In the genomic region with DNA sequence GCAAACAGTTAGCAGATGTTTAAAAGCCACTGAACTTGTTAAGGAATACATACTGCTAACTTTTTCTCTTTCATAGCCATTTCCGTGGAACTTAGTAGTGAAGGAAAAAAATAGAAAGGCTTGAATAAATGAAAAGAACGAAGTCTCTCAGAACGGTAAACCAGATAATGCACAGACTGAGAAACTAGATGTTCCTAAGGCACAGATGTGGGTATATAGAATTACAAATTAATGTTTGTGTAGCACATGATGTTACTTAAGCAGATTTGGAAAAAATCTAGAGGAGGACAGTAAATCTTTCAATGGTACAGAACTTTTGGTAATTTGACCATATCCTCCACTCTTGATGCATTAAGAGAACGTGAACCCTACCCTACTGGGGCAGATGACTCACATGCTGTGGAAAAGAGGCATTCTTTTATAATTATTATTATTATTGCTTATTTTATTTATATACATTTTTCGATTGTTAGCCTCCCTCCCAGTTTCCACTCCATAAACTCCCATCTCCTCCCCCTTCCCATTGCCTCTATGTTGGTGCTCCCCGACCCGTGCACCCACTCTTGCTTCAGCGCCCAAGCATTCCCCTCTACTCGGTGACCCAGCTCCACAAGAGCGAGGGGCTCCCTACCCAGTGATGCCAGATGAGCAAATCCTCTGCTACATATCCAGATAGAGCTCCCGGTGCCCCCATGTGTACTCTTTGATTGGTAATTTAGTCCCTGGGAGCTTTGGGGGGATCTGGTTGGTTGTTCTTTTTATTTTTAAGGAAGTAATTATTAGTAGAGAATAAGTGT, we compare ENCODE assay signal across 21 mouse cellular contexts.
DNase-seq lines count a peak whose midpoint lies in the region; ATAC-seq and TF ChIP-seq lines count a peak whose summit lies in the region.
"Had no signal": no experiment of that assay in that cellular context is flagged by ENCODE, and none has a peak within 500 bp of the region (broad histone marks: within the 10 kb centered on the region; RNA-seq: fewer than 3 reads in every experiment).

No protein-coding gene starts in this region.

- no peak overlapping the region for H3K4me3 ChIP-seq in kidney, embryonic 15.5 days (replicated peaks)
- no peak overlapping the region for H3K4me3 ChIP-seq in kidney, postnatal 0 days (replicated peaks; ENCODE audit: low read depth, low read length)
- H3K4me3 ChIP-seq: embryonic facial prominence, embryonic 13.5 days; embryonic facial prominence, embryonic 15.5 days; erythroblast, embryonic 14.5 days; forebrain, embryonic 10.5 days; forebrain, embryonic 12.5 days had no signal

- no peak for TF ChIP-seq CTCF in kidney, postnatal 0 days (IDR thresholded peaks at IDR 0.05; ENCODE audit: low read depth)

- H3K4me2 ChIP-seq in kidney, embryonic 15.5 days = no peak overlapping the region
- no peak overlapping the region for H3K4me2 ChIP-seq in kidney, postnatal 0 days (ENCODE audit: low read length)
- H3K4me2 ChIP-seq: embryonic facial prominence, embryonic 13.5 days; embryonic facial prominence, embryonic 15.5 days; forebrain, embryonic 12.5 days had no signal

- WGBS in kidney, embryonic 15.5 days = 49% methylated on average over 11 of the region's 11 CpGs
- 48% methylated on average over 11 of the region's 11 CpGs for WGBS in kidney, postnatal 0 days

- H3K9ac ChIP-seq in kidney, embryonic 15.5 days = no peak overlapping the region
- H3K9ac ChIP-seq in kidney, postnatal 0 days (ENCODE audit: low read depth, low read length) = no peak overlapping the region
- H3K9ac ChIP-seq: embryonic facial prominence, embryonic 13.5 days; embryonic facial prominence, embryonic 15.5 days; forebrain, embryonic 12.5 days had no signal

- no peaks in the 10 kb centered on the region for H3K4me1 ChIP-seq in kidney, embryonic 15.5 days
- H3K4me1 ChIP-seq in kidney, postnatal 0 days (replicated peaks; ENCODE audit: insufficient read depth, low read length) = no peaks in the 10 kb centered on the region
- H3K4me1 ChIP-seq: embryonic facial prominence, embryonic 13.5 days; embryonic facial prominence, embryonic 15.5 days; forebrain, embryonic 10.5 days; forebrain, embryonic 12.5 days had no signal

- H3K27me3 ChIP-seq in kidney, embryonic 15.5 days = no peaks in the 10 kb centered on the region
- no peaks in the 10 kb centered on the region for H3K27me3 ChIP-seq in kidney, postnatal 0 days (ENCODE audit: insufficient read depth, low read length)
- H3K27me3 ChIP-seq: embryonic facial prominence, embryonic 13.5 days; embryonic facial prominence, embryonic 15.5 days; forebrain, embryonic 12.5 days had no signal

- no peaks in the 10 kb centered on the region for H3K36me3 ChIP-seq in kidney, embryonic 15.5 days
- H3K36me3 ChIP-seq in kidney, postnatal 0 days (ENCODE audit: insufficient read depth, low read length) = no peaks in the 10 kb centered on the region
- H3K36me3 ChIP-seq: embryonic facial prominence, embryonic 13.5 days; embryonic facial prominence, embryonic 15.5 days; forebrain, embryonic 10.5 days; forebrain, embryonic 12.5 days had no signal

- DNase-seq in kidney, postnatal 36 days = no peak
- DNase-seq in kidney, postnatal 0 days (ENCODE audit: low spot score) = peak; percentile 18
- no peak for DNase-seq in kidney, postnatal 14 days
- DNase-seq: adrenal gland, adult 2 months; adrenal gland, postnatal 10 days; adrenal gland, postnatal 25 days; cerebellum, adult 11 months; cerebellum, adult 18-20 months; cerebellum, adult 8-10 months; cerebellum, adult 9-11 months; cerebellum, postnatal 14 days; cerebellum, postnatal 36 days; embryo, embryonic 11 days had no signal

- no peaks in the 10 kb centered on the region for H3K9me3 ChIP-seq in kidney, embryonic 15.5 days (replicated peaks)
- H3K9me3 ChIP-seq in kidney, postnatal 0 days (replicated peaks; ENCODE audit: low read length) = no peaks in the 10 kb centered on the region
- H3K9me3 ChIP-seq: embryonic facial prominence, embryonic 13.5 days; embryonic facial prominence, embryonic 15.5 days; forebrain, embryonic 10.5 days; forebrain, embryonic 12.5 days had no signal

- ATAC-seq in kidney, embryonic 15.5 days (replicated peaks; ENCODE audit: low FRiP score) = peak; percentile 86
- no peak for ATAC-seq in kidney, postnatal 0 days (replicated peaks; ENCODE audit: low FRiP score, low read depth)
- ATAC-seq: forebrain, embryonic 14.5 days; forebrain, embryonic 16.5 days had no signal

- no peak overlapping the region for H3K27ac ChIP-seq in kidney, embryonic 15.5 days
- H3K27ac ChIP-seq in kidney, postnatal 0 days = no peak overlapping the region
- H3K27ac ChIP-seq: embryonic facial prominence, embryonic 13.5 days; embryonic facial prominence, embryonic 15.5 days; forebrain, embryonic 10.5 days; forebrain, embryonic 12.5 days had no signal
